Mouse (Mus musculus): ENCODE results near the gene Lamtor5. TPM values are rescaled to one million over a fixed set of nuclear protein-coding genes. Genes with fewer than 3 reads are reported as not detected.

Lamtor5 gene
- polyA plus RNA-seq, 1 experiment from 2014 or later: 190 TPM

GRCm38 (mm10) chr3:107238471-107238980 lies 40.1 kb upstream of the Lamtor5 start:
- 87% methylated on average over 8 of the region's 8 CpGs for WGBS
- no peaks in the 10 kb centered on the region for H3K36me3 ChIP-seq (ENCODE audit: control insufficient read depth, insufficient read depth, low read length)
- H3K4me3 ChIP-seq (replicated peaks; ENCODE audit: low read depth, low read length): no peak overlapping the region
- no peak overlapping the region for H3K4me2 ChIP-seq (ENCODE audit: low read length)
- H3K27ac ChIP-seq (replicated peaks; ENCODE audit: low read depth, low read length): no peak overlapping the region
- DNase-seq (no peak), ATAC-seq (ENCODE audit: low FRiP score, low TSS enrichment) (no peak; the same call in 1 of the 2 replicates)
- H3K4me1 ChIP-seq (ENCODE audit: control insufficient read depth, insufficient read depth, low read length): 0 out of 2 replicates have a peak, but pooled peaks cover 6% of the 10 kb centered on the region
- no peaks in the 10 kb centered on the region for H3K9me3 ChIP-seq (ENCODE audit: control insufficient read depth, low read length)
- no peaks in the 10 kb centered on the region for H3K27me3 ChIP-seq (ENCODE audit: control insufficient read depth, insufficient read depth, low read length)
- H3K9ac ChIP-seq (replicated peaks; ENCODE audit: low read length): no peak overlapping the region

DNA sequence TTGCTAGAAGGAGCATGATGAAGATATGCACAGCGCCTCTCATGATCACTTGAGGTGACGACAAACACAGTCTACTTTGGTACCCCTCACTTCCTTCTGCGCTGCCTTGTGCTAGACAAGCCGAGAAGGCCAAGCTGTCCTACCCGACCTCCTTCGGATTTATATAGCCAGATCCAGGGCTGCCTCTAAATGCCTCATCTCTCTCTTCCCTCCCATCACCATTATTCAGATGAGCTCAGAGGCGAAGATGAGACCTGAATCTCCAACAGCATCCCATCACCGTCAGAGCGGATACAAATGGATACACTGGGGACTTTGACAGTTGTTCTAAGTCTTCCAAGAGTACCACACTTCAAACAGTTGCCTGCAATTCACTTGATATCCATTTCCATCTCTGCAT lies 39.1 kb upstream of the Lamtor5 start, which contains the start of gene Prok1:
Gene Prok1 (minus strand): TSS at position 101 of the 400 bp plus-strand sequence.
- H3K27me3 ChIP-seq (ENCODE audit: control insufficient read depth, insufficient read depth, low read length): no peaks in the 10 kb centered on the region
- WGBS: 88% methylated on average over 9 of the region's 9 CpGs
- no peaks in the 10 kb centered on the region for H3K36me3 ChIP-seq (ENCODE audit: control insufficient read depth, insufficient read depth, low read length)
- H3K4me1 ChIP-seq (ENCODE audit: control insufficient read depth, insufficient read depth, low read length): 0 out of 2 replicates have a peak, but pooled peaks cover 6% of the 10 kb centered on the region
- no peak within 1 kb of the TSS for H3K9ac ChIP-seq (replicated peaks; ENCODE audit: low read length)
- no peak within 1 kb of the TSS for H3K4me2 ChIP-seq (ENCODE audit: low read length)
- ATAC-seq (ENCODE audit: low FRiP score, low TSS enrichment) (no peak), DNase-seq (no peak)
- no peak within 1 kb of the TSS for H3K4me3 ChIP-seq (replicated peaks; ENCODE audit: low read depth, low read length)
- no peak within 1 kb of the TSS for H3K27ac ChIP-seq (replicated peaks; ENCODE audit: low read depth, low read length)
- H3K9me3 ChIP-seq (ENCODE audit: control insufficient read depth, low read length): no peaks in the 10 kb centered on the region

GRCm38 (mm10) chr3:107241389-107242094 lies 37.1 kb upstream of the Lamtor5 start:
- H3K9me3 ChIP-seq (ENCODE audit: control insufficient read depth, low read length): no peaks in the 10 kb centered on the region
- WGBS: 25% methylated on average over 14 of the region's 14 CpGs
- no peak overlapping the region for H3K27ac ChIP-seq (replicated peaks; ENCODE audit: low read depth, low read length)
- no peaks in the 10 kb centered on the region for H3K27me3 ChIP-seq (ENCODE audit: control insufficient read depth, insufficient read depth, low read length)
- no peaks in the 10 kb centered on the region for H3K36me3 ChIP-seq (ENCODE audit: control insufficient read depth, insufficient read depth, low read length)
- no peak overlapping the region for H3K4me3 ChIP-seq (replicated peaks; ENCODE audit: low read depth, low read length)
- H3K4me1 ChIP-seq (ENCODE audit: control insufficient read depth, insufficient read depth, low read length): 0 out of 2 replicates have a peak, but pooled peaks cover 6% of the 10 kb centered on the region
- DNase-seq (peak; percentile 46), ATAC-seq (ENCODE audit: low FRiP score, low TSS enrichment) (no peak)
- no peak overlapping the region for H3K9ac ChIP-seq (replicated peaks; ENCODE audit: low read length)
- H3K4me2 ChIP-seq (ENCODE audit: low read length): 0 out of 2 replicates have a peak overlapping the region, but pooled peaks have one; percentile 7

DNA sequence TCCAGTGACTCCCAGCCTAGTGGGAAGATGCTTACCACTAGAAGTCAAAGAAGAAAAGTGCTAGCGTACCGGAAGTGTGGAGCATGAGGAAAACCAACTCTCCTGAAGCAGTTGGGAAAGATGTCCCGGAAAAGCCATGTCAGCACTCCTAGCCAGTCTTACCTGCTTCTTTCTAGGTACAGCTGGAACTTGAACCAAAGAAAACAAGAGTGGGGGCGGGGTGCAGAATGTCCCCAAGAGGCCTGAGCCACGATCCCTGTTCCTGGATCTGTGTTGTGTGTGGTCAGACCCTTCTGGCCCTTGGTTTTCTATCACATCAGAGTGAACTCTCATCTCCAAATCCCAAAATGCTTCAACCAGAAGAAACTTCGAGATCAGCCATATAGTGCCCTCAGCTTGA lies 31.8 kb upstream of the Lamtor5 start:
- no peak overlapping the region for H3K27ac ChIP-seq (replicated peaks; ENCODE audit: low read depth, low read length)
- 82% methylated on average over 6 of the region's 6 CpGs for WGBS
- 0 out of 2 replicates have a peak, but pooled peaks cover 1% of the 10 kb centered on the region for H3K4me1 ChIP-seq (ENCODE audit: control insufficient read depth, insufficient read depth, low read length)
- H3K4me2 ChIP-seq (ENCODE audit: low read length): no peak overlapping the region
- no peak overlapping the region for H3K4me3 ChIP-seq (replicated peaks; ENCODE audit: low read depth, low read length)
- no peaks in the 10 kb centered on the region for H3K9me3 ChIP-seq (ENCODE audit: control insufficient read depth, low read length)
- DNase-seq (no peak), ATAC-seq (ENCODE audit: low FRiP score, low TSS enrichment) (no peak)
- no peak overlapping the region for H3K9ac ChIP-seq (replicated peaks; ENCODE audit: low read length)
- no peaks in the 10 kb centered on the region for H3K36me3 ChIP-seq (ENCODE audit: control insufficient read depth, insufficient read depth, low read length)
- no peaks in the 10 kb centered on the region for H3K27me3 ChIP-seq (ENCODE audit: control insufficient read depth, insufficient read depth, low read length)

DNA sequence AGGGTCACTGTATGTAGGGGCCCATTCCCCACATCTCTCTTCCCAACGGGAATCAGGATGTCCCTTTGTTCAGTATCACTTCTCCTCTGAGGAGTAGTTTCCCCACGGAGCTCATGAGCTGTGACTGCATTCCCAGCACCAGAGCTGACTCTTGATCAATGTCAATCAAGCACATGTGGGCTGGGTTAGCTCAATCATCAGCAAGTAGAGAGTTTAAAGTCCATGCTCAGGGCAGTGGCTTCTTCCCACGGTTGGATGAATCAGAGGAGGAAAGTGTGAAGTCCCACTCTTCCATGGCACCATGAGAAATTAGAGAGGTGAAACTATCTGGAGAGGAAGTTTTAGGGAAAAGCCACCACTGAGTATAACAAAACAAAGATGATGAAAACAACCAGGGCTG lies 29.6 kb upstream of the Lamtor5 start:
- no peak for DNase-seq
- ATAC-seq (ENCODE audit: low FRiP score, low TSS enrichment): no peak
- Histone ChIP-seq H3K9ac (replicated peaks; ENCODE audit: low read length) (no peak overlapping the region), H3K4me3 (replicated peaks; ENCODE audit: low read depth, low read length) (no peak overlapping the region), H3K9me3 (ENCODE audit: control insufficient read depth, low read length) (no peaks in the 10 kb centered on the region), H3K27ac (replicated peaks; ENCODE audit: low read depth, low read length) (no peak overlapping the region), H3K4me2 (ENCODE audit: low read length) (no peak overlapping the region), H3K36me3 (ENCODE audit: control insufficient read depth, insufficient read depth, low read length) (no peaks in the 10 kb centered on the region), H3K4me1 (ENCODE audit: control insufficient read depth, insufficient read depth, low read length) (no peaks in the 10 kb centered on the region), H3K27me3 (ENCODE audit: control insufficient read depth, insufficient read depth, low read length) (no peaks in the 10 kb centered on the region)
- WGBS: 70% methylated on average over 3 of the region's 3 CpGs

- Histone ChIP-seq H3K9ac (replicated peaks; ENCODE audit: low read length) (no peak overlapping the region), H3K4me2 (ENCODE audit: low read length) (no peak overlapping the region), H3K36me3 (ENCODE audit: control insufficient read depth, insufficient read depth, low read length) (no peaks in the 10 kb centered on the region), H3K9me3 (ENCODE audit: control insufficient read depth, low read length) (no peaks in the 10 kb centered on the region), H3K4me1 (ENCODE audit: control insufficient read depth, insufficient read depth, low read length) (no peaks in the 10 kb centered on the region), H3K27me3 (ENCODE audit: control insufficient read depth, insufficient read depth, low read length) (no peaks in the 10 kb centered on the region), H3K4me3 (replicated peaks; ENCODE audit: low read depth, low read length) (no peak overlapping the region), H3K27ac (replicated peaks; ENCODE audit: low read depth, low read length) (no peak overlapping the region)
- ATAC-seq (ENCODE audit: low FRiP score, low TSS enrichment): no peak
- no peak for DNase-seq
- 74% methylated on average over 2 of the region's 2 CpGs for WGBS
These were observed 28.3 kb upstream of the Lamtor5 start for GRCm38 (mm10) chr3:107250320-107250719.

GRCm38 (mm10) chr3:107252035-107252434 lies 26.6 kb upstream of the Lamtor5 start:
- H3K4me2 ChIP-seq (ENCODE audit: low read length): no peak overlapping the region
- no peak overlapping the region for H3K4me3 ChIP-seq (replicated peaks; ENCODE audit: low read depth, low read length)
- no peak for ATAC-seq (ENCODE audit: low FRiP score, low TSS enrichment)
- no peak overlapping the region for H3K9ac ChIP-seq (replicated peaks; ENCODE audit: low read length)
- no peaks in the 10 kb centered on the region for H3K36me3 ChIP-seq (ENCODE audit: control insufficient read depth, insufficient read depth, low read length)
- no peaks in the 10 kb centered on the region for H3K27me3 ChIP-seq (ENCODE audit: control insufficient read depth, insufficient read depth, low read length)
- 82% methylated on average over 4 of the region's 4 CpGs for WGBS
- H3K9me3 ChIP-seq (ENCODE audit: control insufficient read depth, low read length): no peaks in the 10 kb centered on the region
- H3K4me1 ChIP-seq (ENCODE audit: control insufficient read depth, insufficient read depth, low read length): no peaks in the 10 kb centered on the region
- no peak overlapping the region for H3K27ac ChIP-seq (replicated peaks; ENCODE audit: low read depth, low read length)
- no peak for DNase-seq

- no peak for ATAC-seq (ENCODE audit: low FRiP score, low TSS enrichment)
- Histone ChIP-seq H3K9me3 (ENCODE audit: control insufficient read depth, low read length) (no peaks in the 10 kb centered on the region), H3K27ac (replicated peaks; ENCODE audit: low read depth, low read length) (no peak overlapping the region), H3K9ac (replicated peaks; ENCODE audit: low read length) (no peak overlapping the region), H3K4me3 (replicated peaks; ENCODE audit: low read depth, low read length) (no peak overlapping the region), H3K4me2 (ENCODE audit: low read length) (no peak overlapping the region), H3K4me1 (ENCODE audit: control insufficient read depth, insufficient read depth, low read length) (no peaks in the 10 kb centered on the region), H3K27me3 (ENCODE audit: control insufficient read depth, insufficient read depth, low read length) (no peaks in the 10 kb centered on the region), H3K36me3 (ENCODE audit: control insufficient read depth, insufficient read depth, low read length) (no peaks in the 10 kb centered on the region)
- DNase-seq: no peak
- 87% methylated on average over 5 of the region's 5 CpGs for WGBS
These were observed 24.7 kb upstream of the Lamtor5 start for GRCm38 (mm10) chr3:107253925-107254324.

- H3K4me3 ChIP-seq (replicated peaks; ENCODE audit: low read depth, low read length): no peak overlapping the region
- H3K9ac ChIP-seq (replicated peaks; ENCODE audit: low read length): no peak overlapping the region
- H3K4me2 ChIP-seq (ENCODE audit: low read length): no peak overlapping the region
- no peaks in the 10 kb centered on the region for H3K36me3 ChIP-seq (ENCODE audit: control insufficient read depth, insufficient read depth, low read length)
- no peak overlapping the region for H3K27ac ChIP-seq (replicated peaks; ENCODE audit: low read depth, low read length)
- no peaks in the 10 kb centered on the region for H3K27me3 ChIP-seq (ENCODE audit: control insufficient read depth, insufficient read depth, low read length)
- ATAC-seq (ENCODE audit: low FRiP score, low TSS enrichment): no peak
- 89% methylated on average over 3 of the region's 3 CpGs for WGBS
- peaks cover 5% of the 10 kb centered on the region for H3K4me1 ChIP-seq (ENCODE audit: control insufficient read depth, insufficient read depth, low read length)
- no peaks in the 10 kb centered on the region for H3K9me3 ChIP-seq (ENCODE audit: control insufficient read depth, low read length)
- no peak for DNase-seq
These were observed 22.7 kb upstream of the Lamtor5 start for GRCm38 (mm10) chr3:107255992-107256391.
